Mouse (Mus musculus) embryonic fibroblast, embryonic 13.5 days (primary cell): ENCODE measurements around the gene Bpifb1.

ENCODE experiments used
- CTCF ChIP-seq: IDR thresholded peaks from 2 replicates; pipeline ENCODE4 v1.5.1; 2011; ENCODE audit warnings: mild to moderate bottlenecking, control low read depth, low read length, moderate library complexity, borderline replicate concordance; ENCODE audit not compliant: insufficient read depth
- POLR2A ChIP-seq: IDR thresholded peaks from 2 replicates; pipeline ENCODE4 v1.6.1; 2011; ENCODE audit warnings: low read depth, mild to moderate bottlenecking, control low read depth, low read length, moderate library complexity

DNA sequence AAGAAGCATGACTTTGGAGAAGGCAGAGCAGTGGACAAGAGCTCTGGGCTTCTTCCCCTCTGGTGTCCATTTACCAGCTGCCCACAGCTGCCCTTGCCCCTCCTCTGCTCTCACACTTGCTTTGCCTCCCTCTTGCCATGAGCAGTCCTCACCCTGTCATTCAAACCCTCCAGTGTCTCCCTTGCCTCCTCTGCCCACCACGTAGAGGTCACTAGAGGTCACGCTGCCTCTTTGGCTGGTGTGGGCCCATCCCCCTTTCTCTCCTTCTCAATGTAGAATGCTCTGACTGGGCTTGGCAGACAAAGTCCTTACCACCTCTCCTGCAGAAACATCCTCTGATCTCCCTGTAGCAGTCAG, 33.3 kb downstream of the Bpifb1 start:
- TF ChIP-seq CTCF (no peak), POLR2A (no peak)
